Mouse (Mus musculus): ENCODE measurements around the gene Ncapd2.

Gene Ncapd2

DNA sequence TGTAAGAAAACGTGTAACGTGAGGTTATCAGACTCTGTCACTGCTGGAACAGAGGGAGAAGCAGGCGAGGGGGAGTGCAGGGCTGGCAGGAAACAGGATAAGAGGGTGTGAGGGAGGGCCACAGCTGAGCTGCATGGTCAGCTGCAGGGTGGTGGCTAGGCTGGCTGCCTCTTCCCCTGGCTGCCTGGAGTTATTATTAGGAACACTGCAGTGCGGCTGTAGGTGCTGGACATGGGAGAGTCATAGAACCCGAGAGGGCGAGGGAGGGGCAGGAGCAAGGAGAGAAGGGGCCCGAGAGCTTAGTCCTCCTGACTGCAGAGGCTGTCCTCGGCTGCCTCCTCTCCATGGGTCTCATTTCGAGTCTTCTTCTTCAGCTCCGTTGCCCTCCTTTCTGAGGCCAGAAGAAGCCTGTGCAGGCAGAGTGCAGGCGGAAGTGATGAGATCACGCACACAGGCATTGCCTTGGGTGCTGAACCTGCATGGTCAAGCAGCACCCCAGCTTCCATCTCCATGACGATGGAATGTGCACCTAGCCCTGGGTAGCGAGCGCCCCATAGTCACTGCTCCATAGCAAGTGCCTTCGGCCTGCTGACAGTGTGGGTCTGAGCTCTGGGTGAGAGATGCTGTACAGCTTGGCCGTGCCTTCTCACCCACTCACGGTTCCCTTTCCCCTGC lies 43.1 kb downstream of the Ncapd2 start:
- in situ Hi-C loops (cut with MboI) = no loop called here

DNA sequence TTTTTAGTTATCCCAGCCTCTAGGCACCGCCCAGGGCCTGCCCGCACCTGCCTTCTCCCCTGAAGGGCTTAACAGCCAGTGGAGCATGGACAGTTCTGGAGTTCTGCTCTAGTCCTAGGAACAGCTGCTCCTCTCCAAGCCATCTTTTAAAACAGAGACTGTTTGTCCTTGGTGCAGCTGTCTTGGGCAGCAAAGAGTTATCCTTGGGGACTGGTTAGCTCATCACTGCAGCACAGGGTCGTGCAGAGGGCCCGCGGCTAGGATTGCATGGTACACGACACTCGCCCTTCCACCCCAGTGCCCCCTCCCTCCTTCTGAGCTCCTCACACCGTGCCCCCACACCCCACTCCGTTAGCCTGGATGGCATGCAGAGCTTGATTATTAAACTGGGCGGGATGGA lies 44.2 kb downstream of the Ncapd2 start:
- in situ Hi-C loops (cut with MboI) = no loop called here

DNA sequence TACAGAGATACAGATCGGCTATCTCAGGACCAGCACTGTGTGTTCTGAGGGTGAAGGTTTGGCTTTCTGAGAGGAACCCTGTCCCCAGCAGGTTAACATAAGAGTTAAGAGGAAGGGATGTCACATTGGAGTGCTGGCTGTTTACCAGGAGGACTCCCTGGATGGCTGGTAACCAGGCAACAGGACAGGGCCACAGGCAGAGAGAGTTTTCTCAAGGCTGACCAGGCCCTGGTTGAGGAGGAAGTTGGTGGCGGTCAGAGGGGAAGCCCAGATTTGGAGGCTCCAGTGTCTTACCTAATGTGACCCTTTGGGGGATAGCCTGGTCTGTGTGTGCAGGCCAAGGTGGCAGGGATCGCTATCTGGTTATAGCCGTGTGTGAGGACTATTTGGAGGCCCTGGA lies 44.7 kb downstream of the Ncapd2 start:
- in situ Hi-C loops (cut with MboI) = no loop called here

DNA sequence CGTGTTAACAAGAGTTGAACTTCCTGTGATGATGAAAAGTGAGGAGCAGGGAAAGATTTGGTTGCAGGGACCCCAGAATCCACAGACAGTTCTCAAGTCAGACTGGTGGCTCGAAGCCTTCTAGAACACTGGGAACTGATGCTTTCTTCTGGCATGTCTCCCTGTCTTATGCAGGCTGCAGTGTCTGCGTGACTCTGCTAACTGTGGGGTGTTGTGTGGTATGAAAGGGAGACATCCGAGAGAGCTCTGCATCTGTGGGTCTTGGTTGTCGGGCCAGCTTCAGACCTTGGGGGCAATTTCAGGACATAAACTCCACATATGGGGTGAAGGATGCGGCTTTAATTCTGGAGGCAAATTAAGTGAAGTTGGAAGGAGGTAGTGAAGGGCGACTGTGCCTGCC lies 45.4 kb downstream of the Ncapd2 start:
- in situ Hi-C loops (cut with MboI) = no loop called here

DNA sequence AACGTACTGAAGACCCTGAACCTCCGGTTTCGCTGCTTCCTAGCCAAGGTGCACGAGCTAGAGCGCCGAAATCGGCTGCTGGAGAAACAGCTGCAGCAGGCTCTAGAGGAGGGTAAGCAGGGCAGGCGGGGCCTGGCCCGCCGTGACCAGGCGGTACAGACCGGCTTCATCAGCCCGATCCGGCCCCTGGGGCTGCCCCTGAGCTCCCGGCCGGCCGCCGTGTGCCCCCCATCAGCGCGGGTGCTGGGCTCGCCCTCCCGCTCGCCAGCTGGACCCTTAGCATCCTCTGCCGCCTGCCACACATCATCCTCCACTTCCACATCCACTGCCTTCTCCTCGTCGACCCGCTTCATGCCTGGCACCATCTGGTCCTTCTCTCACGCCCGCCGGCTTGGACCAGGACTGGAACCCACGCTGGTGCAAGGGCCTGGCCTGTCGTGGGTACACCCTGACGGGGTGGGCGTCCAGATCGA lies 46.0 kb downstream of the Ncapd2 start:
- in situ Hi-C loops (cut with MboI) = no loop called here

DNA sequence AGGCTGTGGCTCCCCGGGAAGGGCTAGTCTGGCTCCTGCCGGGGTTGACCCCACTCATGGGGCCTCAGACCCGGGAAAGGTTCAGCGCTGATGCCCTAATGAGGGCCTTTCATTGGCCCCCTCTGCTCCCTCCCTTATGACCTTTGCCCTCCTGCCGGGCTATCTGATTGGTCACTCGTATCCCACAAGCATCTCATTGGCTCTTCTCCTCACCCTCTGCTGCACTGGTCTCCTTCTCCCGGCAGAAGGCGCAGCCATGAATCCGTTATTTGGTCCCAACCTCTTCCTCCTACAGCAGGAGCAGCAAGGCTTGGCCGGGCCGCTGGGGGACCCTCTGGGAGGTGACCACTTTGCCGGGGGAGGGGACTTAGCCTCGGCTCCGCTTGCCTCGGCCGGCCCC lies 46.5 kb downstream of the Ncapd2 start, which contains the start of gene Iffo1:
Gene Iffo1, plus strand, starts transcription at position 241 of the 400 bp plus-strand sequence.
- in situ Hi-C loops (cut with MboI) = no loop called here

DNA sequence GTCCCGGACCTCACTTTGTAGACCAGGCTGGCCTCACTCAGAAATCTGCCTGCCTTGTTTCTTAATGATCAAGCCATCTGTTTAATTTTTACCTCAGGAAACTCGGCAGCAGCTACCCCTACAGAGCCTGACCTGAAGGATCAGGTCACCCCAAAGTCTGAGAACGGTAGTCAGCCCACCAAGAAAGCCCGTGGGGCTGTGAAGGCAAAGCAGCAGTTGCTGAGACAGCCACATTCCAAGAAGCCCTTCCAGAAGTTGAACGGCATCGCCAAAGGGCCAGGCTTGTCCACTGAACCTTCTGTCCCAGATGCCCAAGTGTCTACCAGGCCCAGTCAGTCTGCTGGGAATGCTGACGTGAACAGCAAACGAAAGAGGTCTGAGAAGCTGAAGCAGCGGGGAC lies 47.6 kb downstream of the Ncapd2 start:
- in situ Hi-C loops (cut with MboI) = no loop called here

DNA sequence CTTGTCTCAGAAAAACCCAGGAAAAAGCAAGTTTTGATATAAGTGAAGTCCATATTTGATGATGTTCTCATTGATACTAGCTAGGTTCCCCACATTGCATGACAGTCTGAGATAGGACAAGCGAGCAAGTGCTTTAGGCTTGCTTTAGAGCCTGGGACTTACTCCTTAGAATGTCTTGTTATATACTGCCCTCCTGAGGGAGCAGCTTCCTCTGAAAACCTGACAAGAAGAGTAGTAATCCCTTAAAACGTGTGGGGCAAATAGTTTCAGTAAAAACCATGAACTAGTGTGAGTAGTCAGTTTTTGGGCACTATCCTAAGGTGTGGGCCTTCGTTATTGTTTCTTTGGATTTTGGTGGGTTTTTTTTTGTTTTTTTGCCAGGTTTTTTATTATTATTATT lies 48.4 kb downstream of the Ncapd2 start:
- in situ Hi-C loops (cut with MboI) = no loop called here

DNA sequence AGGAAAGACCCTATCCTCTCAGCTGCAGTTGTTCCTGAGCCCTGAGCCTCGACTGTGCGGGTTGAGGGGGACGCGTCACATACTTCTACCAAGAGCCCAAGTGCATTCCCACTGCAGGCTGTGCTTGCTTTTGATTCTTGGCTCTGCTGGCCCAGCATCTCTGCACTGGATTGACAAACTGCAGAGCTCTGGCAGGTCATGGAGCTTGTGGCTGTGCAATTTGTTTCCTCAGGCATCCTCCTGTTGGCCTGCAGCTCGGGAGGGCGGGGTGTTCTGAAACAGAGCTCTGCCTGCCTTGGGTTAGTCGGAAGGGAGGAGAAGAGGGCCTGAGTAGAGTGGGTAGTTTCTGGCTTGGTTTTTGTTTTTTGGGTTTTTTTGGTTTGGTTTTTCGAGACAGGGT lies 49.1 kb downstream of the Ncapd2 start:
- in situ Hi-C loops (cut with MboI) = no loop called here

DNA sequence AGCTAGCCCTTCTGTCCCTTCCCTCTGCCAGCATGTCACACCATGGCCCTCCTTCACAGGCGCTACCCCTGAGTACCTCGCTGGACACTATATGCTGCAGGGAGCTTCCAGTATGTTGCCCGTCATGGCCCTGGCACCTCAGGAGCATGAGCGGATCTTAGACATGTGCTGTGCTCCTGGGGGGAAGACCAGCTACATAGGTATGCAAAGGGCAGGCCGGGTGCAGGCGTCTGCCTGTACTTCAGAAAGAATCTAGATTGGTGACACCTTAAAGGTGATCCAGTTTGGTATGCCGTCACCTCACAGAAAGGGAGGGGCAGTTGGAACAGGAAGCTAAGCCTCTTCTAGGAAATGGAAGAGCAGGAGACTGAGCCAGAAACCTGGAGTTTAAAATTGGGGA lies 51.8 kb downstream of the Ncapd2 start:
- in situ Hi-C loops (cut with MboI) = no loop called here

DNA sequence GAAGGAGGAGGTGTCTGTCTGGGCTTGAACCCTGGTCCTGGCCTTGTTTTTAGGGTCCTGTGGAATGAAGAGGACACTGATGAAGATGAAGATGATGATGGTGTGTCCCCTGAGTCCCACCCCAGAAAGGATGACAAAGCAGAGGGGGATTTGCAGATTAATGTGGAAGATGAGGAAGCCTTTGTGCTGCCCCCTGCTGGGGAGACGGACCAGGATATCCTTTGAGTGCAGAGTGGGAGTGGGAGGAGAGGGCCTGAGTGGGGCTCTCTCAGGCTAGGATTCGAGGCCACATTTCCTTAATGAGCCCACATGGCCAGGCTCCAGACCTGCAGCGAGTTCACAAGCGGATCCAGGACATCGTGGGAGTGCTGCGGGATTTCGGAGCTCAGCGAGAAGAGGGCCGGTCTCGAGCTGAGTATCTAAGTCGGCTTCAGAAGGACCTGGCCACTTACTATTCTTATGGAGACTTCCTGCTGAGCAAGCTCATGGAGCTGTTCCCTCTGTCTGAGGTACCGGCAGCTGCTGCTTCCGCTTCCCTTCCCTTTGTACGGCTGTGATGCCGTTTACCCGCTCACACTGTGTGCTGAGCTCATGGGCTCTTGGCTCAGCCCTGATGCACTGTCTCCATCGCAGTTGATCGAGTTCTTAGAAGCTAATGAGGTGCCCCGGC lies 54.4 kb downstream of the Ncapd2 start:
- in situ Hi-C loops (cut with MboI) = no loop called here

DNA sequence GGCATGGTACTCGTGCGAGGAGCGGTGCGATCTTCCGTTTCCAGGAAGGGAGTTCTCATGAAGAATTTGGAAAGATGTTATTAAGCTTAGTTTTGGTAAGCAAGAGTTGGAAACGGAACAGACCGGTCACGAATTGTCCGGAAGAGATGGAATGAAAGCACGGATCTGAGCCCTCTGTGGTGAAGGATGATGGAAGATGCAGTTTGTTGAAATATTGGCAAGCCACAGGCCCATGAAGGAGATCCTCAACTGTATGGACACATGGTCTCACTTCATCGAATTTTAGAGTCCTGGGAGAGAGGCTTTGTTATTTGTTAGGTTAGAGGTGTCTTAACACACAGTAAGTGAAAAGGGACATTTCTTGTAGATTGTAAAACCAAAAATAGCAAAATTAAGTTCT lies 59.0 kb downstream of the Ncapd2 start:
- in situ Hi-C loops (cut with MboI) = no loop called here

DNA sequence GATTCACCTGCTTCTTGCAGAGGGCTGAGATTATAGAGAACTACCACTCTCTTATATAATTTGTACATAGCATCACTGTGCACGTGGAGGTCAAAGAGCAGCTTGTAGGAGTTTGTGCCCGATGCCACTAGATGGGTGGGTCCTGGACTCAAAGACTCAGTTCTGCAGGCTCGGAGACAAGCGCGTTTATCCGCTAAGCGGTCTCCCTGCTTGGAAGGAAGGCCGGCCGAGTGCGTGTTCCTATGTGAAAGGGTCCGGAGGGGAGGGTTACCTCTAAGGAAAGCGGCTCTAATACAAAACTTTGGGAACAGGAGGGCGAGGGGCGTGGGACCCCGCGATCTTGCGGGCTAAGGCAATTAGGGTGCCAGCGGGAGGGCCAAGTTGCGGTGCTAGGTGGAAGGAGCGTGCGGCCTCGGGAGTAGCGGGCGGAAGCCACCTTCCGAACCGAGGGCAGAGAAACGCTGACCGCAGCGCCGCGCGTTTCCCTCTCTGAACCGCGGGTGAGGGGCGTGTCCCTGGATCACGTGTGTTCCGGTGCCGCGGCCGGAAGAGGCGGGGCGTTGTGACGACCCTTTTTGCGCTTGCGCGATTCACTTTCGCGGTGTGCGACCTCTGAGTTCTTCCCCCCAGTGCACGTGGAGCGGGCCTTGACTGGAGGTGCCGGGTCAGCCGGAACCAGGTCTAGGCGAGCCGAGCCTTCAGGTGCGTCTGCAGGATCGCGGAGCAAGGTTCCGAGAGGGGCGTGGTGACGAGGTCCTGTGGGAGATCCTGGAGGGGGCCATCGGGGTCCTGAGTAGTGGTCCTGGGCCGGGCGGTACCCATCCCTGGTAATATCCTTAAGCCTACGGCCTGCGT lies 60.0 kb downstream of the Ncapd2 start, which contains the start of gene Nop2:
Gene Nop2, plus strand, starts transcription at position 608 of the 855 bp plus-strand sequence.
- in situ Hi-C loops (cut with MboI) = no loop called here

DNA sequence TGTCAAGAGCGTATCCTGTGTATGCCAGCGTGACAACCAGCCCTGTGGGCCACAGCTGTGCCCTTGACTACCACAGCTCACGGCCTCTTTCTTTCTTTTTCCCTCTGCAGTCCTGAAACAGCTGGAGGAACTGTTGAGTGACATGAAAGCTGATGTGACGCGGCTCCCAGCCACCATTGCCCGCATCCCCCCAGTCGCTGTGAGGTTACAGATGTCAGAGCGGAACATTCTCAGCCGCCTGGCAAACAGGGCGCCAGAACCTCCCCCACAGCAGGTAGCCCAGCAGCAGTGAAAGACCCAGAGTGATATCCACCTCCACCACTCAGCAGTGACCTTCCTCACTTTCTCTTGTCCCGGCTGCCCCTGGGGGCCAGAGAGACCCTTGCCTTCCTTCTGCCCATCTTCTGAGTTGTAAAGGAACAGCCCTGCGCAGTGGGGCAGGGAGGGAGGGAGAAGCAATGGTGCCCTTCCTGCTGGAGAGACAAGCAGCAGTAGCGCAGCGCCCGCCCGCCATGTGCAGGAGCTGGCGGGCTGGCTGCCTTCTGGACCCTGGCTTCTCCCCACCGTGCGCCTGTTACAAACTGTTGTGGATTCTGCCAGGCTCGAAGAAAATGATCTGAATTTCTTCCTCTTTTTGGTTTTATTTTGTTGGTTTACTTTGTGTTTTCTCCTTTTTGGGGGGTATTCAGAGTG lies 61.6 kb downstream of the Ncapd2 start:
- in situ Hi-C loops (cut with MboI) = no loop called here

DNA sequence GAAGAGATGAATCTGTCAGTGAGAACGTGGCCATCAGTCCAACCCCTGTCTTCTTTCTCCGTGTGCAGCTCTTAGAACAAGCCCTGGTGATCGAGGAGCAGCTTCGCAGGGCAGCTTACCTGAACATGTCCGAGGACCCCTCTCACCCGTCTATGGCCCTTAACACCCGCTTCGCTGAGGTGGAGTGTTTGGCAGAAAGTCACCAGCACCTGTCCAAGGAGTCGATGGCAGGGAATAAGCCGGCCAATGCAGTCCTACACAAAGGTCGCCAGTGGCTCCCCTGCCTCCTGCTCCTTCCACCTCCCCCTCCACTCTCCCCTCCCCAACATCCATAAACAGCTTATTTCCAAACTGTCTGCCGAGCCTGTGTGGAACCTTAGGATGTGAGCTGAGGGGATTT lies 62.8 kb downstream of the Ncapd2 start:
- in situ Hi-C loops (cut with MboI) = no loop called here

DNA sequence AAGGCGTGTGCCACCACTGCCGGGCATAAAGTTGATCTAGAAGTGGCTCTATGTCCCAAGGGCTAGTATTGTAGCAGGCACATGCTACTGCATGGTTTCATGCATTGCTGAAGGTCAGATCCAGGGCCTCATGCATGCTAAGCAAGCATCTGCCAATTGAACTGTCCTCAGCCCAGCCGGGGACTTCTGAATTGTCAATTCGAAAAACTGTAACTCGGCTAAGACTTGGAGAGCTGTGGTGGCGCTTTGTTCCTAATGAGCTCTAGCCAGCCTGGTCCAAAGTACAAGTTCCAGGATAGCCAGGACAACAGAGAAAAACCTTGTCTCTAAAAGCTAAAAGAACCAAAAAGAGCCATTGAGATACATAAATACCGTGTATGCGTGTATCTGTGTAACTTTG lies 72.1 kb downstream of the Ncapd2 start:
- in situ Hi-C loops (cut with MboI) = no loop called here
